Mouse (Mus musculus) testis, postnatal 10 days (tissue): ENCODE data around the gene Nhlrc3.
A peak's percentile ranks its signal among the peaks of the same experiment; 100 is the strongest.

ENCODE experiments used
- DNase-seq: peaks from one replicate; pipeline ENCODE4 v3.0.0; 2021; ENCODE audit warnings: low spot score

The Nhlrc3 gene

DNA sequence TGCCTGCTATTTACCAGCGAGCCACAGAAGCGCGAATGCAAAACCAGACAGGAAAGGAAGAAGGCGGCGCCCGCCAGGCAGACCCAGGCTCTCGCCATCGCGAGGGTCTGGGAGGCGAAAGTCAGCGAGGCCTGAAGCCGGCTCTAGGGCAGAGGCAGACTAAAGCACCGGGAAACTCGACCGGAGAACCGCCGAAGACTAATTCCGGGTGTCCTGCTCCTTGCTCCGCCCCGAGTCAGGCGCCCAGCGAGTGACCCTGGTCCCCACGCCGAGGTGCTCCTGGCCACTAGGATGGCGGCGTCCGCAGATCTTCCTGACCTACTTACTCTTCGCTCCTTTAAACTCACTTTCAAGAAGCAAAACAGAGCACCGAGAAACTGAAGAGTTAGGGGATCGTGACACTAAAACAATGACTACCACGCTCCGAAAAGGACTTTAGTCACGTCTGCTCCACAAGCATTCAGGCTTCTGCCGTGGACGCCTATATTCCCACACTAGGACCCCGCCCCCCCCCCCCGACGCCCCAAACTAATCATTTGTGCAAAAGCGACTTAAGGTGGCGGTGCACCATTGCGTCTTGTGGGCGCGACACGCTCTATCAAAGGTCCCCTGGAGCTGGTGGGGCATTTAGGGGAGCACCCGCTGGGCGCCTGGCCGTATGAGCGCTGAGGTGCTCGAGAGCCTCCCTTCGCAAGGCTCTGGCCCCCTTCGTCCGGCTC, at the start of gene Nhlrc3, which contains the start of gene Proser1:
Nhlrc3 (minus strand) TSS at position 287 of the 719 bp plus-strand sequence.
Proser1 (plus strand) TSS at position 621 of the 719 bp plus-strand sequence.
- DNase-seq = peak; percentile 94

DNA sequence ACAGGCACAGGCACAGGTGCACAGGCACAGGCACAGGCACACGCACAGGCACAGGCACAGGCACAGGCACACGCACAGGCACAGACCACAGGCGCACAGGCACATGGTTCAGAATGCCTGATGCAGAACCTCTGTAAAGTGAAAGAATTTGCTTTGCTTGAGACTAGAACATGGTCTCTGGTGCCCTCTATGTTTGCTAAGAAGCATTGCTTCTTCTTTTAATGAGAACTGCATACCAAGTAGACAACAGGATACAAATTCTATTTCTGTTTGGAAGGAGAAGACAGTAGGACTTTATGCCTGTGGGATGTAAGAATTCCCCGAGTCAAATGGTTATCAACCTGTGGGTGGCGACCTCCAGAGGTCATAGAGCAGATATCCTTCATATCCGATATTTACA, 39.3 kb upstream of the Nhlrc3 start:
- no peak for DNase-seq

DNA sequence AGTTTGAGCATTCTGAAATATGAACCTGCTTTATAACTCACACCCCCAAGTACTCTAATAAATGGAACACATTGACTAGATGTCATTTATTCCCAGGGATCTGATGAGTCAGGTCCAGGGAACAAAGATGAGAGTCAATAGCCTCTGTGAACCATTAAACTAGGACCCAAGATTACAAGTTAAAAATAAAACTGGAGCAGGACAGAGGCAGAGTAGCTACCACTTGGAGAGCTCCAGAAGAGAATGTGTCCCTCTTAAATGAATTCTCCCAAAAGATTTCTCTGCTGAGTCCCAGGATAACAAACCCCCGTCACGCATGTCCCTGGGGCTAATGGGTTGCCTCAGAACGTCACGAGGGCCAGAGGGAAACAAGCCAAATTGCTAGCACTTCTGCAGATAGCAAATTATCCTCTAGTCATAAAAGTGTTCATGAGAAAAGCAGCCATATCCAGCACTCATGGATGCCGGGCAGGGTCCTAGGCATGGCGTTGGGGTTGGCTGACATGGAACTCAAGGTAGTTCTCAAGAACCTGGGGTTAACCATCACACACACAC, 35.3 kb upstream of the Nhlrc3 start:
- DNase-seq = no peak

DNA sequence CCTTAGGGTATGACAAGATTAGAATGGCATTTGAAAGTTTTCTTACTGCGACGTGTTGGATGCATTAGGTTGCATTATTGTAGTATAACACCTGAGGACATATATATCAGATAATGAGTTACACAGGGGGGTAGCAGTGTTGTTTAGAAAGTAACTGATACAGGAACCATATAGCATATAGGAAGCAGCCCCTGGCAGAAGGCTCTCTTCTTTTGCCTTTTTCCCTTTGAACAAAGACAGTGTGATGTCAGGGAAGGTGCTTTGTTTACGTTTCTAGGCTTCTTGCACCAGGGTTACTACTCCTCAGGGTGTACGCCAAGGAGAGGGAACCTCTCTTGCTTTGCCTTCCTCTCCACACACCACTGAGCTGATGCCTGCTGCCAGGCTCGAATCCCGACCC, 25.2 kb upstream of the Nhlrc3 start, which contains the start of gene Stoml3:
Stoml3 (plus strand) TSS at position 301 of the 400 bp plus-strand sequence.
- no peak for DNase-seq

DNA sequence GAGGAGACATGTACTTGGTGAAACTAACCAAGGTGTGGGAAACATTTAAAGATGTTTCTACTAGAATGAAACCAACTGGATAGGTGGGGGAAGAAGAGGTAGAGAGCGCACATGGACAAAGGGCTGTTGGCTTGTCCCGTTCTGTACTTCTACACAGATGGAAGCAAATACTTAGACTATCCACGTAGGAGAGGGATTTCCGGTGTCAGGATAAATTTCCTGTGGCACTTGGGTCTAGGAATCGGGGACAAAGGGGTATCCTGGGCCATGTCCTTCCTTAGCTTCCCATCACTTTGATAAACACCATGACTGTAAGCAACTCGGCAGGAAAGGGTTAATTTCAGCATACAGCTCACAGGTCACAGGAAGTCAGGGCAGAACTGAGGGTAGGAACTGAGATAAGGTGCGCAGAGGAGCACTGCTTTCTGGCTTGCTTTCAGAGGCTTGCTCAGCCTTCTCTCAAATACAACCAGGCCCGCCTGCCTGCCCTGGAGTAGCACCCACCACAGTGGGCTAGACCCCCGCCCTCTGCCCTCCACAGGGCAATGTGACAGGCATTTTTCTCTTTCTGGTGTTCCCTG, 24.0 kb upstream of the Nhlrc3 start:
- DNase-seq = no peak

DNA sequence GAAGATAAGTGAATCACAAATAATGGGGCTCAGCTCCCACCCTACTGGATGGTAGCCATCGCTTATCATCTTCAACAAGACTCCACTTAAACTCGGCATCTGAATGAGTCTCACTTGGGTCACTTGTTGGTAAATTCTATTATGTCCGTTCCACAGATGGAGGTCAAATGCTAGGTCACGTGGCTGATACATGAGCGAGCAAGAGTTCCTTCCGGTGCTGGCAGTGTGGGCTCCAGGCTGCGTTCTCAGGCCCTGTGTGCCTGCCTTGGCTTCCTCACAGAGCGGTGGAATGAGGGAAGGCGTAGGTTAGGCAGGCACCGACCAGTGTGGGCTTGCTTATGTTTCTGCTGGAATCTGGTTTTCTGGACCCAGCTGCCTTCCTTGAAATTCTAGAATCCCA, 23.4 kb upstream of the Nhlrc3 start:
- no peak for DNase-seq

DNA sequence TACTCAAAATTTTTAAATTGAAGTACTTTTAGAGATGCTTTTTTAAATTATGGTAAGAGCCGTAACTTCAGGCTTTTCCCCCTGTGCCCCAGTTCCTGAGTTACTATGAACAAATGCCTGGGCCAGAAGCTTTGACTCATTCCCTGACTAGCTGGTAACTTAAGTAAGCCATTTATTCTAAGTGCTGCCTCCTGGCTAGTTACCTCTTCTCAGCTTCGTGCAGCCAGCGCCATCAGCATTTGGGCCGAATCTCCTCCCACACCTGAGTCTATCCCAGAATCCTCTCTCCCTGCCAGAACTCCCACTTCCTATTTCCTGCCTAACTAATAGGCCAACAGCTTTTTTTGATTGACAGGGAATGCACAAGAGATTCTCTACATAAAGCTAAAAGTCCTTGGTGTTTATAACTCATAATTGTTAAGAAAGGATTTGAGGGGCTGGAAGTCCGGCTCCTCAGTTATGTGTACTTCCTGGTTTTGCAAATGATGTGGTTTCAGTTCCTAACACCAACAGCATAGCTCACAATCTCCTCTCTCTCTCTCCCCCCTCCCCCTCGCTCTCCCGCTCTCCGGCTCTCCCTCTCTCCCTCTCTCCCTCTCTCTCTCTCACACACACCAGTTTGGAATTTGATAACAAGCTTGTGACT, 20.4 kb upstream of the Nhlrc3 start:
- DNase-seq = no peak

DNA sequence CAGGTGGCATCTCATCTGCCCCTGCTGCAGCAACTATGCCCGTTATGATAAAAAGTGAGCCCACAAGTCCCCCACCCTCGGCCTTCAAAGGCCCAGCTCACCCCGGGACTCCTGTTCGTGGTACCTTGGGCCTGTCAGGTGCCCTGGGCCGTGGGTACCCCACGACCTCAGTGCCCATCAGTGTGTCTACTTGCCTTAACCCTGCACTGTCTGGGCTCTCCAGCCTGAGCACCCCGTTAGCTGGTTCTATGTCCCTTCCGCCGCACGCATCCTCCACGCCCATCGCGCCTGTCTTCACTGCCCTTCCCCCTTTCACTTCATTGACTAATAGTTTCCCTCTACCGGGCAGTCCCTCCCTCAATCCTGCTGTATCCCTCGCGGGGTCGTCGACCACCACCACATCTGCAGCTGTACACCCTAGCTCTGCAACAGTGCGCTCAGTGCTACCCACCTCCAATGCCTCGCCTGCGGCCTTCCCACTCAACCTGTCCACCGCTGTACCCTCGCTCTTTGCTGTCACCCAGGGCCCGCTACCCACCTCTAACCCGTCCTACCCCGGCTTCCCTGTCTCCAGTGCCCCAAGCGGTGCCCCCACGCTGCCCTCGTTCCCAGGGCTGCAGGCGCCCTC, 15.4 kb upstream of the Nhlrc3 start:
- no peak for DNase-seq

DNA sequence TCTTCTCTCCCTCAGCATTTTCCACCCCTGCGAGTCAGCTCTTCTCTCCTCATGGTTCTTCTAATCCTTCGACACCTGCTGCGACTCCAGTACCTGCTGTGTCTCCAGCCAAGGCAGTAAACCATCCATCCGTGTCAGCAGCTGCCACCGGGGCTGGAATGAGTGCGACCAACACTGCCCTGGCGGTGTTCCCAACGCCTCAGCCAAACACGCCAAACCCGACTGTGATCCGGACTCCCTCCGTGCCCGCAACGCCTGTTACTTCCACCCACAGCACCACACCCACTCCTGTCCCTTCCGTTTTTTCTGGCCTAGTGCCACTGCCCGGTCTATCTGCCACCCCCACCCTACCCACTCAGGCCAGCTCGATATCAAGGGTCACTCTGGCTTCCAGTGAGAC, 14.3 kb upstream of the Nhlrc3 start:
- DNase-seq = peak; percentile 50

DNA sequence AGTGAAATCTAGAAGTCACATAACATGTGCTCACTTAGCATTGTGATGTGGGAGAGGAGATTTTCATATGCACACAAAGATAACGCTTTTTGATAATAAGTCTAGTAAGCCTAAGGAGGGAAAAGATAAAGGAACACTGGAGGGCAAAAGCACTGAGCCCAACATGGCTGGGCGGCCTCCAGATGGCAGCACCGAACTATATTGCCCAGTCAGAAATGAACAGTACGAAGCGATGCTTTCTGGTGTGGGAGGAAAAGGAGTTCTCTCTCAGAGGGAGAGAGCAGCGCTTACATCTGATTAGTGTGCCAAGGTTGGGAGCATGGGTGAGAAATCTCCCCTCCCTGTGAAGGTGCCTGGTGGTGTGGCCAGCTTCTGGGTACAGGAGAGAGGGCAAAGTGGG, 12.8 kb upstream of the Nhlrc3 start:
- peak; percentile 72 for DNase-seq

DNA sequence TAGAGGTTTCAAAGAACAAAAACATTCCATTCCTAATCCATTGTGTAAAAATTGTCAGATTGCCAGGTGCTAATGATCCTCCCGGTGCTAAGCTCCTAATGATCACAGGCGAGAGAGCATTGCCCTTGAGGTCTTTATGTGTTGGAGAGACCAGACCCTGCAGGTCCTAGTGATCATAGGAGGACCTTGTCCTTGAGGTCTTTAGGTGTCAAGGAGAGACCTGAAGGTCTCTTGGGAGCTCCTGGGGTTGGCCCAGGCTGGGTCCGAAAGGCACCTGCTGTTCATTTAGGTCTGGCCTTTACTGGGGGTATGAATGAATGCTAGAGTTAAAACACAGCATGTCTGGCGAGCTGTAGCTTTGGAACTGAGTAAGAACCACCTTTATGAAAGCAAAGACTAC, 11.0 kb upstream of the Nhlrc3 start:
- no peak for DNase-seq

DNA sequence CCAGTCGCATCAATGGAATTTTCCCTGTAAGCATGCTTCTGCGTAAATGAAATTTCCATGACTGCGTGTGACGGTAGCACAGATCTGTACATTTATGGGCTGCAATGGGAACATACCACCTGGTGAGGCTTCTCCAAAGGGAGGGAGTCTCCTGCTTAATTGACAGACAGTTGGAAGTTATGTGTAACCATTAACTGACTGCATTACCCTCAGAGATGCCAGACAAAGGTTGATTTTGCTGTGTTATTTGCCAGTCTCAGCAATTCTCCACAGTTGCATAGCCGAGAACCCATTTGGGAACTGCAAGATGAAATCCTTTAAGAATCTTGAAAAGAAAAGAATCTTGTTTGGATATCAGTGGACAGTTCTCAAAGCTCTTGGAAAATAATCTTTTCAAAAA, 8.9 kb upstream of the Nhlrc3 start:
- no peak for DNase-seq

DNA sequence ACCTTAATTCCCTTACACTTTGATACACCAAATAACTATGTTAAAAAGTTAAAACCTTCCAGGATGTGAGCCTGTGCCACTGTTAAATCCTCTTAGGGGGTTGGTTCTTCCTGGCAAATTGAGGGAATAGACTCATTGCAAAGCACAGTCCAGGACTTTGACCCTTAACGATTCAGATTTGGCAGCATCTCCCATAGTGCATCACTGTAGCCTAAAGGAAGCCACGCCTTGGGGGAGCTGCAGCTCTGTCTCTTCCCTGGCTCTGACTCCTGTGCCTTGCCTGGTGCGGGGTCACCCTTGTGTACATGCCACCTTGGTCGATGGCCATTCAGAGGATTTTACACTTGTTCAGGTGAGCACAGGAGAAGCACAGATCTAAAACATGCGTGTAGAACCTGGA, 6.5 kb upstream of the Nhlrc3 start:
- DNase-seq = no peak

DNA sequence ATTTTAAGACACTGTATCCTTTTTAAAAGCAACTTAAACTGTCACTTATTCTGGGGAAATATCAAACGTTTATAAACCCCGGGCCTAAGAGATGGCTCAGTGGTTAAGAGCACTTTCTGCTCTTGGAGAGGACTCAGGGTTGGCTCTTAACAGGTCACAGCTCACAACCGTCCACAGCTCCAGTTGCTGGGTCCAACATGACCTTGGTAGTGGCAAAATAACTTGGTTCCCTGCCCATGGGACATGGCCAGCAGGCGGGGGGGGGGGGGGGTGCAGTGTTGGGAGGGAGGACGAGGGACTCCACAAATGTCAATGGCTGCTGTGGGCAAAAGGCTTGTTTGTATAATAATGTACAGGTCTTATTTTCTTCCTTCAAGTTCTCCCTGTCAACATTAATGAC, 4.2 kb upstream of the Nhlrc3 start:
- DNase-seq = no peak

DNA sequence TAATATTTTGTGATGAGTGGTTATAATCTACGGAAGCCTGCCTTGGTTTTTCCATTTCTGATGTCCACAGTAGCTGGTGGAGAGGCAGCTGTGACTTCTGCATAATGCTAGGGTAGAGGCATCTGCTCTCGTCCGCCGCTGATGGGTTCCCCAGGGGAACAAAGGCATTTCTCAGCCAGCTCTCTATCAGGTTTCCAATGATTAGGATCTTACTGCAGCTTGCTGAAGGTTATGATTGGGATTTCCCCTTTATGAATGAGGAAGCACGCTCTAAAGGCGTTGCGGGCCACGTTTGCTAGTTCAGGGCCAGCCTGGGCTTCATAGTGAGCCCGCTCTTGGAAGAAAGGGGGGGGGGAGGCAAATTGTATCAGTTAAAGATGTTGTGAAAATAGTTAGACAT, 3.3 kb upstream of the Nhlrc3 start:
- no peak for DNase-seq

DNA sequence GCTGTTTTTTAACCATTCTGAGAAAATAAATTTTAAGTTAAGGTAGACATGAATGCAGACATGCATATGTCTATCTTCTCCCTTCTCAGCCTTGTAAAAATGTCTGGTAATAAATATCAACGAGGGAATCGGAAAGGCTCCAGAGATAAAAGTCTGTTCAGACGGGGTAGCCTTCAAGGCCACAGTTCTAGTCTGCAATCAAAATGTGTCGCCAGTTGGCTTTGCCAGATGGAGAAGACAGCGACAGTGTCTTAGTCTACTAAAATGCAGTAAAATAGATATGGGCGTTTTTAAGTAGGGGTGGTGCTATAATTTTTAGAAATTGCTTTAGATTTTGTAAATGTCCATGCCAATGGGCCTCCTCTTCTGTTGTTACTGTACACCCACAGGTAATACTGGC, 2.2 kb upstream of the Nhlrc3 start:
- DNase-seq = no peak

DNA sequence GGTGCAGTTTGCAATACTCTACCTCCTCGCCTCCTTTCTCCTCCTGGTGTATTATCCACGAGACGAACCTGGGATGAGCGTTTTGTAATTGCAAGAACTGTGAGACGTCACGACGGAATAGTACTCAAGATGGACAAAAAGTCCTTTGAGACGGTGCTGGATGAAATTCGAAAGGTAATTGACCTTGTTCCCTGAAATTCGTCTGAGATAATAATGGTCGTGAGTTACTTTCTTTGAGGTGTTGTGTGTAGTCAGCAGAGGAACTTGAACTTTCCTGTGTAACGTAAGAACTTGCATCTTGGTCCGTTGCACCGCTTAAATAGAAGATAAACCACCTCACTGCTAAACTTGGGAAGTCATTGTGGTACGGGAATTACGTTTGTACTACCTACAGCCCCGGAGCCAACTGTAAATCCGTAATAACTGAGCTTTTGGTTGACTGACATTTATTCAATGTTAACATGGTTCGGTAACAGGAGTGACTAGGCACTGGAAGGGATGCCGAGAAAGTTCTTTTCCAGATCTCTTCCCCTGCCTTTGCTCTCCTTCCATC, 1.1 kb upstream of the Nhlrc3 start:
- DNase-seq = no peak

DNA sequence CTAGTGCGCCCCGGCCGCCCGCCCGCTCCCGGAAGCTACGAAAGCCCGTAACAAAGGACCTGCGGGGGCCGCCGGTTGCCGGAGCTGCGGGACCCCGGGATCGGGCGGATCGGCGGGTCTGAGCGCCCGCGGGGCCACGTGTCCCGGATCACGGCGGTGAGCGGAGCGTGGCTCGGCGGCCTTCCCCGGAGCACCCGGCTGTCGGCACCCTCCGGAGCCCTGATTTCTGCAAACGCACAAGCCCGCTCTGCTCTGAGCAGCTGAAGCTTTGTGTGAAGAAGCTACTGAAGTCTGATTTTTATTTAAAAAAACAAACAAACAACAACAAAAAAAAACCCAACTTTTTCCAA, 608 bp upstream of the Nhlrc3 start:
- no peak for DNase-seq

DNA sequence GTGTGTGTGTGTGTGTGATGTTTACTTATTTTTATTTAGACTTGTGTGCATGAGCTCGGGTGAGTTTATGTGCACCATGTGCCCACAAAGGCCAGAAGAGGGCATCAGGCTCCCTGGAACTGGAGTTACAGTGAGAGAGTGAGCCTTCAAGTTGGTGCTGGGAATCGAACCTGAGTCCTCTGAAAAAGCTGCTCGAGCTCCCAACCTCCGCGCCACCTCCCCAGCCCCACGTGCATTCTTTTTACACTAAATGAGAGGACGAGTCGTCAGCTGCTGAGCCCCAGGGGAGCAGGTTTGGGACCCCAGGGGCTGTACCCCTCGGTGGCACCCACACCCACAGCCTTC, 459 bp downstream of the Nhlrc3 start:
- DNase-seq = no peak

DNA sequence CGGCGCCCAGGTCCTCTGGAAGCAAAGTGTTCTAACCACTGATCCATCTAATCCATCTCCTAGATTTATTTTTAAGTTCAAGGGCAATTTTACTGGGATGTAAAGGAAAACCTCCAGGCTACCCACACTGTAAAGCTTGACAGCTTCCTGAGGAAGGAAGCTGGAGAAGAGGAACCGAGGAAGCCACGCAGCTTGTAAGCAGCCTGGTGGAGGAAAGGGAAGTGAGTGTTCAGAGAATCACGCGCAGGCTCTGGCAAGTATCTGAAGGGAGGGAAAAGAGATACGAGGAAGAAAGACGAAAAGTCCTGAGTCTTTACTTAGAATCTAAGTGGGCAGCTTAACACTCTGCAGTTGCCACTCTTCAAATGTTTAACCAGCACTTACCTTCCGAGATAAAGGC, 3.0 kb downstream of the Nhlrc3 start:
- DNase-seq = no peak

DNA sequence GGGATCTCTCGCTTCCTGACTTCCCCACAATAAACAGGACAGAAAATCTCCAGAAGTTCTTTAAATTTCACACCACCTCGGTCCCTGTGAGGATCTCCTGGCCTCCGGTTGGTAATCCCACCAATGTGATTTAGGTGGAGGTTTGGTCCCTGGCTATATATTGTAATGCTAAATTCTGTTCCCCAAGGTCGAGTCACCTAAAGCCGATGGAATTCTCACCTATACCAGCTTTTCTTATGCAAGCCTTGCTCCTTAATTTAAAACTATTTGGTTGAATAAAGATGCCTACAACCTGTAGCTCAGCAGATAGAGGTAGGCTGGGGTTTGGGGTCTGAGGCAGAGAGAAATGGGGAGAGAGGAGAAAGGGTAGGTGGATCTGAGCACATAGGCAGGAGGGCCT, 5.4 kb downstream of the Nhlrc3 start:
- DNase-seq = no peak

DNA sequence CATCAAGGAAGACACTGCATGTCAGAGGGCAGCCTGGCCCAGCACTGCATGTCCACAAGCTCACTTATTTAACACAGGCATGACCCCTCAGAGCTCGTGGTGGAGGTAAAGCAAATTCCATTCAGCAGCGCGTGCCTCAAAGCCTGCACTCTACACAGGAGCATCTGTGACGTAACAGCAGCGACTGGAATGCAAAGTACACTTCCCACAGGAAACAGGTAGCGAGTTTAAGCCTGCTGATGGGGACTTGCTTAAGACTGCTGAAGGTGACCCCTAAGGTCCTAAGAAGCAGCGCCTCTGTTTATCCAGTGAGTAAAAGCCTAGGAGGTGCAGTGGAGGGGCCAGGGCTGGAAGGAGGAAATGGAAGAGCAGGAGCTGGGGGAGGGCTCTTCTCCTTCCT, 8.1 kb downstream of the Nhlrc3 start:
- peak; percentile 33 for DNase-seq

DNA sequence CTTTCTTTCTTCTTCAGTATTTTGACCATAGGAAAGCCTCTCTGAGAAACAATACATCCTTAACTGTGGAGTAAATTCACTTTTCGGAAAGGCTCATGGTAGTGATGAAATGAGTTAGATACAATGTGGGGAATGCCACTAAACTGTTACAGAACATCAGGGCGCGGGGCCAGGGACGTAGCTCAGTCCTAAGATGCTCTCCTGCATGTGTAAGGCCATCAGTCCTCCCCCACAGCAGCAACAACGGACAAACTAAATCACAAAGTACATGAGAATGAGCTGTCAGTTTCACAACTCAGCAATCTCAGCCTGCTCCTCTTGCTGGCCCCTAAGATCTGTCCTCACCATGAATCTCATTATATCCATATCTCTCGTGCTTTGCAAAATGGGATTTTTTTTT, 8.6 kb downstream of the Nhlrc3 start:
- peak; percentile 52 for DNase-seq
